Mouse (Mus musculus): Measurements from ENCODE around the gene Methig1. TPM values are rescaled to one million over a fixed set of nuclear protein-coding genes. Genes with fewer than 3 reads are reported as not detected.

Methig1 gene
- polyA plus RNA-seq, 1 experiment from 2014 or later, result not detected

GRCm38 (mm10) chr15:100380104-100380503 is 27.2 kb downstream of the Methig1 start:
- Histone ChIP-seq H3K4me1 (ENCODE audit: control insufficient read depth, insufficient read depth, low read length) (no peaks in the 10 kb centered on the region), H3K27ac (ENCODE audit: low read depth, low read length) (no peak overlapping the region), H3K9me3 (replicated peaks; ENCODE audit: control insufficient read depth, low read length) (no peaks in the 10 kb centered on the region), H3K4me3 (ENCODE audit: low read depth, low read length) (no peak overlapping the region), H3K9ac (ENCODE audit: low read depth, low read length) (no peak overlapping the region), H3K4me2 (no peak overlapping the region), H3K27me3 (ENCODE audit: control insufficient read depth, insufficient read depth, low read length) (no peaks in the 10 kb centered on the region), H3K36me3 (ENCODE audit: control insufficient read depth, insufficient read depth, low read length) (no peaks in the 10 kb centered on the region)
- no peak for ATAC-seq (replicated peaks; ENCODE audit: insufficient number of reproducible peaks, low FRiP score, low TSS enrichment)
- WGBS (ENCODE audit: insufficient replicate concordance), result 61% methylated on average over 2 of the region's 2 CpGs

GRCm38 (mm10) chr15:100385705-100386104 is 32.8 kb downstream of the Methig1 start:
- Histone ChIP-seq H3K27me3 (ENCODE audit: control insufficient read depth, insufficient read depth, low read length) (no peaks in the 10 kb centered on the region), H3K4me2 (no peak overlapping the region)

GRCm38 (mm10) chr15:100387544-100388223 is 34.7 kb downstream of the Methig1 start:
- Histone ChIP-seq H3K4me2 (no peak overlapping the region), H3K4me1 (ENCODE audit: control insufficient read depth, insufficient read depth, low read length) (peaks cover 15% of the 10 kb centered on the region; the same call in 1 of the 2 replicates), H3K4me3 (ENCODE audit: low read depth, low read length) (no peak overlapping the region), H3K9ac (ENCODE audit: low read depth, low read length) (no peak overlapping the region), H3K9me3 (replicated peaks; ENCODE audit: control insufficient read depth, low read length) (no peaks in the 10 kb centered on the region), H3K27ac (ENCODE audit: low read depth, low read length) (no peak overlapping the region), H3K36me3 (ENCODE audit: control insufficient read depth, insufficient read depth, low read length) (no peaks in the 10 kb centered on the region), H3K27me3 (ENCODE audit: control insufficient read depth, insufficient read depth, low read length) (no peaks in the 10 kb centered on the region)
- 91% methylated on average over 17 of the region's 17 CpGs for WGBS (ENCODE audit: insufficient replicate concordance)
- no peak for ATAC-seq (replicated peaks; ENCODE audit: insufficient number of reproducible peaks, low FRiP score, low TSS enrichment)

More at GRCm38 (mm10) chr15:100385705-100386104, 32.8 kb downstream of the Methig1 start:
- H3K4me1 ChIP-seq (ENCODE audit: control insufficient read depth, insufficient read depth, low read length), result 0 out of 2 replicates have a peak, but pooled peaks cover 10% of the 10 kb centered on the region
- H3K4me3 ChIP-seq (ENCODE audit: low read depth, low read length), result no peak overlapping the region
- no peaks in the 10 kb centered on the region for H3K9me3 ChIP-seq (replicated peaks; ENCODE audit: control insufficient read depth, low read length)
- no peak overlapping the region for H3K27ac ChIP-seq (ENCODE audit: low read depth, low read length)
- WGBS (ENCODE audit: insufficient replicate concordance), result 91% methylated on average over 9 of the region's 9 CpGs
- no peak for ATAC-seq (replicated peaks; ENCODE audit: insufficient number of reproducible peaks, low FRiP score, low TSS enrichment)
- H3K36me3 ChIP-seq (ENCODE audit: control insufficient read depth, insufficient read depth, low read length), result no peaks in the 10 kb centered on the region
- H3K9ac ChIP-seq (ENCODE audit: low read depth, low read length), result no peak overlapping the region

GRCm38 (mm10) chr15:100388224-100388835 is 35.4 kb downstream of the Methig1 start:
- ATAC-seq (replicated peaks; ENCODE audit: insufficient number of reproducible peaks, low FRiP score, low TSS enrichment), result no peak
- H3K36me3 ChIP-seq (ENCODE audit: control insufficient read depth, insufficient read depth, low read length), result no peaks in the 10 kb centered on the region

GRCm38 (mm10) chr15:100388886-100389285 is 35.9 kb downstream of the Methig1 start:
- H3K36me3 ChIP-seq (ENCODE audit: control insufficient read depth, insufficient read depth, low read length), result no peaks in the 10 kb centered on the region
- H3K9me3 ChIP-seq (replicated peaks; ENCODE audit: control insufficient read depth, low read length), result no peaks in the 10 kb centered on the region
- ATAC-seq (replicated peaks; ENCODE audit: insufficient number of reproducible peaks, low FRiP score, low TSS enrichment), result no peak
- no peak overlapping the region for H3K27ac ChIP-seq (ENCODE audit: low read depth, low read length)
- no peak overlapping the region for H3K4me3 ChIP-seq (ENCODE audit: low read depth, low read length)
- H3K4me1 ChIP-seq (ENCODE audit: control insufficient read depth, insufficient read depth, low read length), result peaks cover 16% of the 10 kb centered on the region; the same call in 1 of the 2 replicates
- no peak overlapping the region for H3K4me2 ChIP-seq
- 76% methylated on average over 9 of the region's 9 CpGs for WGBS (ENCODE audit: insufficient replicate concordance)
- H3K9ac ChIP-seq (ENCODE audit: low read depth, low read length), result no peak overlapping the region
- H3K27me3 ChIP-seq (ENCODE audit: control insufficient read depth, insufficient read depth, low read length), result no peaks in the 10 kb centered on the region

More at GRCm38 (mm10) chr15:100388224-100388835, 35.4 kb downstream of the Methig1 start:
- no peaks in the 10 kb centered on the region for H3K27me3 ChIP-seq (ENCODE audit: control insufficient read depth, insufficient read depth, low read length)
- H3K9me3 ChIP-seq (replicated peaks; ENCODE audit: control insufficient read depth, low read length), result no peaks in the 10 kb centered on the region
- H3K27ac ChIP-seq (ENCODE audit: low read depth, low read length), result no peak overlapping the region
- no peak overlapping the region for H3K9ac ChIP-seq (ENCODE audit: low read depth, low read length)
- no peak overlapping the region for H3K4me3 ChIP-seq (ENCODE audit: low read depth, low read length)
- no peak overlapping the region for H3K4me2 ChIP-seq
- peaks cover 16% of the 10 kb centered on the region; the same call in 1 of the 2 replicates for H3K4me1 ChIP-seq (ENCODE audit: control insufficient read depth, insufficient read depth, low read length)
- 88% methylated on average over 16 of the region's 16 CpGs for WGBS (ENCODE audit: insufficient replicate concordance)

GRCm38 (mm10) chr15:100391066-100391465 is 38.1 kb downstream of the Methig1 start:
- no peak overlapping the region for H3K4me3 ChIP-seq (ENCODE audit: low read depth, low read length)
- H3K27ac ChIP-seq (ENCODE audit: low read depth, low read length), result no peak overlapping the region
- no peak overlapping the region for H3K4me2 ChIP-seq
- H3K36me3 ChIP-seq (ENCODE audit: control insufficient read depth, insufficient read depth, low read length), result peaks cover 3% of the 10 kb centered on the region; the same call in 1 of the 2 replicates
- WGBS (ENCODE audit: insufficient replicate concordance), result 61% methylated on average over 7 of the region's 7 CpGs
- no peaks in the 10 kb centered on the region for H3K9me3 ChIP-seq (replicated peaks; ENCODE audit: control insufficient read depth, low read length)
- 0 out of 2 replicates have a peak, but pooled peaks have one; percentile 35 for ATAC-seq (replicated peaks; ENCODE audit: insufficient number of reproducible peaks, low FRiP score, low TSS enrichment)
- H3K27me3 ChIP-seq (ENCODE audit: control insufficient read depth, insufficient read depth, low read length), result no peaks in the 10 kb centered on the region
- peaks cover 16% of the 10 kb centered on the region; the same call in 1 of the 2 replicates for H3K4me1 ChIP-seq (ENCODE audit: control insufficient read depth, insufficient read depth, low read length)
- H3K9ac ChIP-seq (ENCODE audit: low read depth, low read length), result no peak overlapping the region

GRCm38 (mm10) chr15:100391599-100391998 is 38.6 kb downstream of the Methig1 start:
- WGBS (ENCODE audit: insufficient replicate concordance), result 71% methylated on average over 7 of the region's 7 CpGs
- Histone ChIP-seq H3K4me2 (no peak overlapping the region), H3K4me1 (ENCODE audit: control insufficient read depth, insufficient read depth, low read length) (peaks cover 16% of the 10 kb centered on the region; the same call in 1 of the 2 replicates), H3K9me3 (replicated peaks; ENCODE audit: control insufficient read depth, low read length) (no peaks in the 10 kb centered on the region), H3K27me3 (ENCODE audit: control insufficient read depth, insufficient read depth, low read length) (no peaks in the 10 kb centered on the region), H3K9ac (ENCODE audit: low read depth, low read length) (no peak overlapping the region), H3K36me3 (ENCODE audit: control insufficient read depth, insufficient read depth, low read length) (peaks cover 4% of the 10 kb centered on the region; the same call in 1 of the 2 replicates), H3K27ac (ENCODE audit: low read depth, low read length) (peak overlapping the region; percentile 50), H3K4me3 (ENCODE audit: low read depth, low read length) (no peak overlapping the region)
- ATAC-seq (replicated peaks; ENCODE audit: insufficient number of reproducible peaks, low FRiP score, low TSS enrichment), result no peak; the same call in 1 of the 2 replicates

- no peak overlapping the region for H3K27ac ChIP-seq (ENCODE audit: low read depth, low read length)
- no peak overlapping the region for H3K4me3 ChIP-seq (ENCODE audit: low read depth, low read length)
- no peak overlapping the region for H3K9ac ChIP-seq (ENCODE audit: low read depth, low read length)
- H3K4me1 ChIP-seq (ENCODE audit: control insufficient read depth, insufficient read depth, low read length), result peaks cover 16% of the 10 kb centered on the region; the same call in 1 of the 2 replicates
- no peak for ATAC-seq (replicated peaks; ENCODE audit: insufficient number of reproducible peaks, low FRiP score, low TSS enrichment)
- H3K9me3 ChIP-seq (replicated peaks; ENCODE audit: control insufficient read depth, low read length), result no peaks in the 10 kb centered on the region
- 73% methylated on average over 11 of the region's 11 CpGs for WGBS (ENCODE audit: insufficient replicate concordance)
- no peaks in the 10 kb centered on the region for H3K27me3 ChIP-seq (ENCODE audit: control insufficient read depth, insufficient read depth, low read length)
- no peak overlapping the region for H3K4me2 ChIP-seq
- peaks cover 12% of the 10 kb centered on the region for H3K36me3 ChIP-seq (ENCODE audit: control insufficient read depth, insufficient read depth, low read length)
These were observed 40.1 kb downstream of the Methig1 start for GRCm38 (mm10) chr15:100393016-100393415.
